Mouse (Mus musculus) urinary bladder, adult 18-20 months (tissue): ENCODE data around the gene Tnk1.

Source experiments
- DNase-seq, 2 experiments: peaks; one replicate each; pipeline ENCODE4 v3.0.0; 2022; ENCODE audit warnings: low spot score in 2 of 2, mixed read lengths in 2 of 2

The Tnk1 gene

DNA sequence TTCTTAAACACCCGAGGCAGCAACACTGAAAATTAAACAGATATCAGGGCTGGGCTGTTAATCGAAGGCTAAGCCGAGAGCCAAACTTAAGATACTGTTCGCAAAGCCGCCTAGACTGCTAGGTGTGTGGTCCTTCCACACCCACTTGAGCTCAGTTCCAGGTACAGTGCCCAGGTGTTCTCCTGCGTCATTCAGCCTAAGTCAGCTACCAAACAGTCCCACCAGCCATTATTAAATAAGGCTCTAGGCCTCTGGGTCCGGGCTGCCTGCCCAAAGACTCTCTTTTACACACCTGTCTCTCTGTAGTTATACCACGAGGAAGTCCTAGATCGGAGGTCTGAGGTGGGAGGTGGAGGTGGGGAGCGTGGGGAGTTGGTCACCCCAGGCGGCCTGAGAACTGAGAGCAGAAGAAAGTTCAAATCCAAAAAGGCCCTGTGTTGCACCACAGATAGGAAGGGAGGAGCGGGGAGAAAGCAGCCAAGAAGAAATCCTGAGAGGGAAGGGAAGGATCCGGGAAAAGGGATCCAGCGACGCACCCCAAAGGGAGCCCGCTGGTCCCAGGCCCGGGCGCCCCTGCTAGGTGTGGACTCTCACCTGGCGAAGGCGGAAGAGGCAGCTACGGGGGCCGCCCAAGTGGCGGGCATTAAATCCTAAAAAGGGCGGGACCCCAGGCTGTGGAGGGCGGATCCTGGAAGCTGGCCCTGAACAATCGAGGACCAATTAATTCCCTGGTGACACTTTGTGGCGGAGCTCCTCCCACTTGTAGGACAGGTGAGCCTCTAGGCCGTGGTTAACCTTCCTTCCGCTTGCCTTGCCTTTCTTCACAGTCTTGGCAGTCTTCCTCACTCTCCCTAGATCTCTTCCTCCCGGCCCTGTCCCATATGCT is at the start of gene Tnk1:
Tnk1 (minus strand) TSS at position 618 of the 886 bp plus-strand sequence.
- DNase-seq: peak in 1 of 2 experiments; percentile 70

- DNase-seq: no peak
Measured at GRCm38 (mm10) chr11:69904311-69904710, 45.8 kb upstream of the Tnk1 start.

DNA sequence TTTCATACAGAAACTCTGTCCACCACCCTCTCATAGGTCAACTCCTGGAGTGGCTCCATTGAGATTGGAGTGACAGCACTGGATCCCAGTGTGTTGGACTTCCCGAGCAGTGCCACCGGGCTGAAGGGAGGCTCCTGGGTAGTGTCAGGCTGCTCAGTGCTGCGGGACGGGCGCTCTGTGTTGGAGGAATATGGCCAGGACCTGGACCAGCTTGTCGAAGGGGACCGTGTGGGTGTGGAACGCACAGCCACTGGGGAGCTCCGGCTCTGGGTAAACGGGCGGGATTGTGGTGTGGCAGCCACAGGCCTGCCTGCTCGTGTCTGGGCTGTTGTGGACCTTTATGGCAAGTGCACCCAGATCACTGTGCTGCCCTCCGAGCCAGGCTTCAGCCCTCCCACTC is 44.4 kb upstream of the Tnk1 start:
- DNase-seq: no peak

DNA sequence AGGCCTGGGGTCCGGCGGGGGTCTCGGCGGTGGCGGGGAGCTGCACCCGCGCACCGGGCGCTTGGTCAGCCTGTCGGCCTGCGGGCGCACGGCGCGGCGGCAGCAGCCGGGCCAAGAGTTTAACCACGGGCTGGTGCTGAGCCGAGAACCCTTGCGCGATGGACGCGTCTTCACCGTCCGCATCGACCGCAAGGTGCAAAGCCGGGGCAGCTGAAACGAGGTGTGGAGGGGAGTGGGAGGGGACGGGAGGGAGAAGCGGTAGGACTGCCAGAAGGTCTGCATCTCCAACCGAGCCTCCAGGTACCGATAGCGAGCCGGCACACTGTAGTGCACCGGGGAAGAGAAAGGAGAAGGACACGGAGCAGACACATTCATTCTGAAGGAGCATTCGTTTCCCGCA is 43.5 kb upstream of the Tnk1 start:
- no peak for DNase-seq

DNA sequence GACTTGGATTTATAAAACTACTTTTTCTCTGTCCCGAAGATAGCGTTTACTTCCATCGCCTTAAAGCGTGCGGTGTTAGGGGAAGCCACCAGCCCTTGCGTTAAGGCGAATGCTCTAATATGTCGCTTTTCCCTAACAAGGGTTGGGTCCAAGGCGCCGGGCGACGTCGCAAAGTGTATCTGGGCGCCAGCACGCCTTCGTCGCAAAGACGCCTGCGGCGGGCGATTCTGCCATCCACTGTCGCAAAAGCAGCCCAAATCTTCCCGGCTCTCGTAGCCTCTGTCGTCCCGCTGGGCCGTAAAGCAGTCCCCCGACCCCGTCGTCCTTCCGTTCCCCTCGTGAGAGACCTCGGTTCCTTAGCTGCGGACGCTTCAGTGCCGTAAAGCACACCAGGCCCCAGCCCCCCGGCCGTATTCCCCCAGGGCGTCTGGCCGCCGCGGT is 42.9 kb upstream of the Tnk1 start:
- DNase-seq: peak; percentile 83 to 94

DNA sequence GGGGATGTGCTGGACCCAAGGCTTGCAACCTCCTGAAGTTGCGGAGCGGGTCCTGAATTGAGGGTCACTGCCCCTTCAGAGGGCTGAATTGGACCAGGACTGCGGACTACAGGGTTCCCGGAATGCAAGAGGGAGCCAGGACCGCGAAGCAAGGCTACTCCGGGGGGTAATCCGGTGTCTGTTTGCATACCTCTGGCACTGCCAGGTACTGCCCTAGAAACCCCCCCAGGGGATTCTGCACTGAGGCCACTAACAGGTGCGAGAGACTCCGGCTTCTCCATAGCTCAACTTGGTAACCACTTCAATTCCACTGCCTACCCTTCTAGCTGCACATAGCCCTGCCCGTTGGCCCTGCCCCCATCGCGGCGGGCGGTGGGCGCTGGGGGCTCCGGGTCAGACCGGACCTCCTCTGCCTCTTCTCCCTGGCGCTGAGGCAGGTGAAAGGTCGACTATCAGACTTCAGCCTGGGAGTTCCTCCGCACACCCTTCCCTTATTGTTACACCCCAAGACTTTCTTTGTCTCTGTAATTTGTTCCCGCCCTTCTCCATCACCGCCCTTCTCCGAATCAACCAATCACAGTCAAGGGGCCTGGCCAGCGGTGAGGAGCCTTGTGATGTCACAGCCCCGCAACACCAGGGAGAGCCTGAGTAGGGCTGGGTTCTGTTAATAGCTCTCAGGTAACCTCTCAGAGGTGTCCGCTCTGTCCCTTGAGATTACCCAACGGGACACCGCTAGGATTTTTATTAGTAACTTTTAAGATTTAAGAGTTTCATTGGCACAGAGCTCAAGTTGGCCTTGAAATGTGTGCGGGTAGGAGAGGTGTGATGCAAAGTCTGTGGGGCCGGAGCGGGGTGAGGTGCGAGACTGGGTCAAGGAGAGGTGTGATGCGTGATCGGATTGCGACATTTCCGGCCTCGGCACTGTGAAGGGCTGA is 42.2 kb upstream of the Tnk1 start, which contains the start of the genes 2810408A11Rik and Neurl4:
2810408A11Rik (minus strand) TSS at position 517 of the 935 bp plus-strand sequence.
Neurl4 (plus strand) TSS at position 602 of the 935 bp plus-strand sequence.
- peak; percentile 79 to 89 for DNase-seq

DNA sequence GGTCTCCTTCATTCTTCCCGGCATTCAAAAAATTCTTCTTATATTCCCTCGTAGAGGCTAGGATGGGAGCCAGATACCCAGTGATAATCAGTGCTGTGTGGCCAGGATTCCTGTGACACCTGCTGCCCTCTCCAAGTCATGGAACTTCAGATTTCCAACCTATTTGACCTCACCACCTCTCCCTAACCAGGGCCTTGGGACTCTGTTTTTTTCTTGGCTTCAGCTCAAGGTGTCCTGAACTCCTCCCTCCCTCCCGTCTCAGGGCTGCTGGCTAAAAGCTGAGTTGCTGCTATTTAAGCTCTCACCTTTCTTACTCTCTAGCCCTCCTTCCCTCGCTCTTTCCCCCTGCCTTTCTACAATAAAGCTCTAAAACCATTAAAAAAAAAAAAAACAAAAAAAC is 41.3 kb upstream of the Tnk1 start:
- no peak for DNase-seq

- DNase-seq: no peak
Measured at GRCm38 (mm10) chr11:69895291-69895690, 36.8 kb upstream of the Tnk1 start, which contains the start of gene Acap1. Acap1 (minus strand) TSS chr11:69895539.

GRCm38 (mm10) chr11:69894671-69895070 is 36.1 kb upstream of the Tnk1 start:
- no peak for DNase-seq

GRCm38 (mm10) chr11:69891482-69891881 is 33.0 kb upstream of the Tnk1 start:
- no peak for DNase-seq

DNA sequence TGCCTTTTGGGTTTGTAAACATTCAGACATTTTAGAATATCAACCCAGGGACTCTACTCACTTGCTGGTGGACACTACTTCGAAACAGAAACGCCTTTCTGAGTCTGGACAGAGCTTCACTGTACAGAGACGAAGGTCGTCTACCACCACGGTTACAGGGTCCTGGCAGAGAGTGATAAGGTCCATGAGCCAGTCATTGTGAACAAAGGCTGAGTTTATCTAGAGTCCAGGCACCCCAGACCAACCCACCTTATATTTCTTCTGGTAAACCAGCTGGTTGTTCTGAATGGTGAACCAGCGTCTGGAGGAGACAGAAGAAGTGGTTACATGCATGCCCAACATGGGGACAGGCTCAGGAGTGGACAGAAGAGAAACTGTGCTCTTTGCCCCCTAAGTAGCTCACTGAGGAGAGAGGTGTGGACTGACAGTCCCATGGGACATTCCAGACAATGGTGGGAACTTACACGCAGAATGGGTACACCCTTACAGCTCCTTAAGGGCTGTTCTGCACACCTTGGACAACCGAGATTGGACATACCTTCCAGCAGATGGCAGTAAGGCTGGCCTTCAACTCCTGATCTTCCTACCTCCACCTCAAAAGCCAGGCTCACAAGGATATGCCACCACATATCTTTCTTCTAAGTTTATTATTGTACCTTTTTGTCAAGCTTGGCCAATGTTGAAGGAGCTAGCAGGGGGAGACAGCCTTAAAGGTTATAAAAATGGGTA is 28.5 kb upstream of the Tnk1 start:
- DNase-seq: no peak

DNA sequence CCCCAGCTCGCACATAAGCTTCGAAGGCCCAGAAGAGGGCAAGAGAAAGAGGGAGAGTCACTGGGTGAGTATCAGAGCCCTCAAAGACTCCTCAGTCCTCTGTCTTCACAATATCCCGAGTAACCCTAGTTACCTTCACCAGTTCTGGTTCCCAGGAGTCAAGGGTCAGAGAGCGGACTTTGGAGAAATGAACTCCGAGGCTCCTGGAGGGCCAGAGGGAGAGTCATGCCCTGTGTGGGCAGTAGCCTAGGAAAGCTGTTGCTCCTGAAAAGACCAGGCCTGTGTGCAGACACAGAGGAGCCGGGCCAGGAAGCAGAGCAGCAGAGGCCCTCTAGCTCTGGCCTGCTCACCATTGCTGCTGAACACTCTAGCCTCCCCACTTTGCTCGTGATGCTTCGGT is 26.1 kb upstream of the Tnk1 start:
- no peak for DNase-seq

- no peak for DNase-seq
Measured at GRCm38 (mm10) chr11:69884240-69884639, 25.7 kb upstream of the Tnk1 start.

DNA sequence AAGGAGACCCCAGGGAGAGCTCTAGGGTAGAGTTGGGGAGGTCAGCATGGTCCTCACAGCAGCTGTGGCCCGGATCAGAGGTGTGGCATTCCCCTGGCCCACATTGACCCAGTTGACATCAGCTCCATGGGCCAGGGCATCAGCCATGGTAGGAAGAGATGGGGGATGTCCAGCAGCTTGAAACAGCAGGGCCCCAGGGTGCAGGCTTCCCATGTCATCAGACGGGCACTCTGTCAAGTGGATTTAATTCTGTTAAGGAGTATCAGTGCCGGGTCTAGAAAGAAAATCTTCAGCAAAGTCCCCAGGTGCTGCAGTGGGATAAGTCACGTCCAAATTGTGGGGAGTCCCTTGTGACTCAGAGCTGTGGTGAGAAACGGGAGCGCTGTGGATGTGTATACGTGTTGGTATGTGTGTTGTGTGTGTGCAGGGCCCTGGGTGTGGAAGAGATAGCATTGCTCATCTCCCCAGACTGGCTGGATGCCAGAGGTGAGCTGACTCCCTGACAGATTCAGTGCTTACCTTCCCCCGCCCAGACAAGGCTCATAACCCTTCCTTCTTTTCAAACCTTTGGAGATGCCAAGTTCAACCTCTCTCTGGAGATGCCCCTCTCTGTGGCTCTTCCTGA is 25.1 kb upstream of the Tnk1 start:
- no peak for DNase-seq

GRCm38 (mm10) chr11:69883066-69883465 is 24.5 kb upstream of the Tnk1 start:
- DNase-seq: no peak

DNA sequence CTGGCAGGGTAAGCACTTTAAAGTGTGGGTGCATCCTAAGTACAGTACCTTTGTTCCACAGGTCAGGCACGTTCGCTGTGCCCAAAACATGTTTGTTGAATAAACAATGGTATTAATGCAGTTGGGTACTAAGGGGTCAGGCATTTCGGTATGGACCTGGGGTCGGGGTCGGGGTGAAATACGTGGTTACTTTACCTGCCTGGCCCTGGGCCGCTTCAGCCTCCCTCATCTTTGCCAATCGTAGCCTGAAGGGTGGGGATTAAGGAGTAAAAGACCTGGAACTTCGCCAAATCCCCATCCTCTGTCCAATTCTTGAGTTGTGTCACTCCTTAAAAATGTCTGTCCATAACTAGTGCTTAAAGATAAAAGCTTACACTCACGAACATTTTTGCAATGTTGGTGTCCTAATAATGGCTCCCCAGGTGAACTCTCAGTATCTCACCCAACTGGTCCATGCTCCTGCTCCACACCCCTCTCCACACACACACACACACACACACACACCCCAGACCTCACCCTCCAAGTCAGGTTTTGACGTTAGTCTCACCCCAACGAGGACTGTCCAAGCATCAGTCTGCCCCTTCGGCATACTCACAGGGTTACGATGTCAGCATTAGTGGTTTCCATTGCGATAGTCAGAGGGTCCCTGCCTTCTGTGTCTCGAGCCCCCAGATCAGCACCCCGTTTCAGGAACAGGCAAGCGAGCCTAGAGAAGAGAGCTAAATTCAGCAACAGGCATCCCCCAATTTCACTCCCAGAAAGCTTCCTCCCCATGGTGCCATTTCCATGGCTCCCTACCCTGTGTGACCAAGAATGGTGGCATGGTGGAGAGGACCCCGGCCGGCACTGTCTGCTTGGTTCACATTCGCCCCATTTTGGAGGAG is 23.5 kb upstream of the Tnk1 start:
- DNase-seq: no peak

- peak; percentile 94 for DNase-seq
Measured at GRCm38 (mm10) chr11:69880853-69881603, 22.5 kb upstream of the Tnk1 start, which contains the start of gene Kctd11. Kctd11 (minus strand) TSS chr11:69881406.

DNA sequence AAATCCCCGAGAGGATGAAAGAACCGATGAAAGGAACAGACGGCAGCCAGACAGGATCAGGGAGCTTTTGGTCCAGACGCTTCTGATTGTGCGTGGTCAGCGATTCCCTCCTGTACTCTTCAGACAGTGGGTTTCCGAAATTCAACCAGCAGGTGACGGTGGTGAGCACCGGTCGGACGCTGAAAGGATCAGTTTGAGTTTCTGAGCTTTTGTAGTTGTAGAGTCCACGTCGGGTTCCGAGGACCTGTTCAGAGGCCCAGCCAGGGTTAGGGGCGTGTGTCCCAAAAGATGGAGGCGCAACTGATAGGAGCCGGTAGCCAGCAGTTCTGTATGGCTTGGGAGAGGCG is 21.9 kb upstream of the Tnk1 start:
- peak in 1 of 2 experiments; percentile 46 for DNase-seq

- no peak for DNase-seq
Measured at GRCm38 (mm10) chr11:69879711-69880110, 21.2 kb upstream of the Tnk1 start.
